Mouse (Mus musculus): ENCODE results near the gene Gpatch2.

DNA sequence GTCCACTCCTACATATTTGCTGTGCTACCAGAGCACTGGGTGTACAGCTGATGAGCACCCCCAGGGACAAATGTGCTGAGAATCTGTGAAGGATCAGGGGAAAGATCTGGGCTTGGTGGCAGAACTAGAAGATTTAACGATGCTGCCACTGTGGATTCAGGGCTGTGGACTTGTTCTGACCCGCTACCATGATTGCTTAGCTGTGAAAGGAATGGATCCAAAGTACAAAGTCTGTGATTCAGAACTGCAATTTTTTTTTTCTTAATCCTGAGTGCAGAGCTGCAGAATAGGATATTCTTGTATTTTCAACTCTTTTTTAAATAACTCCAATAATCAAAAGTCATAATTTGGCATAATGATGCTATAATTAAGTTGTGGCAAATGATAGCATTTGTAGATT, 100.5 kb downstream of the Gpatch2 start:
- TF ChIP-seq CTCF (IDR thresholded peaks at IDR 0.05; ENCODE audit: low read depth, low read length) (no peak), POLR2A (IDR thresholded peaks at IDR 0.05; ENCODE audit: borderline replicate concordance, low read depth, low read length) (no peak)
